Mouse (Mus musculus) heart, postnatal 14 days (tissue): ENCODE results near the gene Zfp12. TPM values are rescaled to one million over a fixed set of nuclear protein-coding genes. Genes with fewer than 3 reads are reported as not detected.
A peak's percentile ranks its signal among the peaks of the same experiment; 100 is the strongest.

Experiments used
- DNase-seq, 2 experiments: peaks; one replicate each; pipeline ENCODE4 v3.0.0; 2021 to 2022
- intact Hi-C: fragments of 180-260 bp; cut with DNase I; formaldehyde crosslinking; loops from one replicate; pipeline ENCODE4 v1.15.1; 2025
- total RNA-seq, 2 experiments: library from RNA; stranded (reverse); gene quantifications; 2 replicates each; pipeline ENCODE4 v1.2.3; 2021

Gene Zfp12
- total RNA-seq, 2 experiments from 2014 or later, result 11.3 to 11.8 TPM

GRCm38 (mm10) chr5:143264689-143265088, 29.7 kb downstream of the Zfp12 start:
- intact Hi-C loops, result no loop called here
- DNase-seq, result no peak

- DNase-seq, result no peak
- intact Hi-C loops, result no loop called here
Observed at GRCm38 (mm10) chr5:143265409-143265808, 30.4 kb downstream of the Zfp12 start.

GRCm38 (mm10) chr5:143266794-143267193, 31.8 kb downstream of the Zfp12 start:
- no peak for DNase-seq
- intact Hi-C loops, result no loop called here

GRCm38 (mm10) chr5:143268985-143269362, 34.0 kb downstream of the Zfp12 start:
- intact Hi-C loops, result loop anchor here (1.0 kb wide), 1 partner anchor 34 kb away; the partner anchor contains the start of gene Zfp12
- DNase-seq, result no peak

GRCm38 (mm10) chr5:143269363-143270150, 34.6 kb downstream of the Zfp12 start, which contains the start of gene Zfp316:
Zfp316 (minus strand) TSS chr5:143270022.
- intact Hi-C loops, result loop anchor here (1.0 kb wide), 1 partner anchor 34 kb away; the partner anchor contains the start of gene Zfp12
- DNase-seq, result peak; percentile 79 to 80

- intact Hi-C loops, result no loop called here
- no peak for DNase-seq
Observed at GRCm38 (mm10) chr5:143270151-143270519, 35.2 kb downstream of the Zfp12 start.

GRCm38 (mm10) chr5:143271642-143272041, 36.7 kb downstream of the Zfp12 start:
- no peak for DNase-seq
- intact Hi-C loops, result no loop called here

GRCm38 (mm10) chr5:143272108-143272507, 37.1 kb downstream of the Zfp12 start:
- no peak for DNase-seq
- intact Hi-C loops, result no loop called here

GRCm38 (mm10) chr5:143272540-143273330, 37.8 kb downstream of the Zfp12 start:
- intact Hi-C loops, result no loop called here
- no peak for DNase-seq

- DNase-seq, result no peak
- intact Hi-C loops, result no loop called here
Observed at GRCm38 (mm10) chr5:143275761-143276160, 40.8 kb downstream of the Zfp12 start.

GRCm38 (mm10) chr5:143279247-143279646, 44.3 kb downstream of the Zfp12 start:
- intact Hi-C loops, result no loop called here

GRCm38 (mm10) chr5:143284762-143285161, 49.8 kb downstream of the Zfp12 start:
- intact Hi-C loops, result no loop called here
- DNase-seq, result no peak

More at GRCm38 (mm10) chr5:143279247-143279646, 44.3 kb downstream of the Zfp12 start:
- DNase-seq, result no peak

- no peak for DNase-seq
- intact Hi-C loops, result no loop called here
Observed at GRCm38 (mm10) chr5:143287774-143288328, 52.9 kb downstream of the Zfp12 start.

- intact Hi-C loops, result no loop called here
- no peak for DNase-seq
Observed at GRCm38 (mm10) chr5:143288378-143288911, 53.5 kb downstream of the Zfp12 start.

GRCm38 (mm10) chr5:143289299-143289698, 54.3 kb downstream of the Zfp12 start:
- no peak for DNase-seq
- intact Hi-C loops, result no loop called here

- intact Hi-C loops, result loop anchor here (10.0 kb wide), 1 partner anchor 198 kb away; no protein-coding TSS in a partner anchor
- DNase-seq, result no peak
Observed at GRCm38 (mm10) chr5:143292879-143293278, 57.9 kb downstream of the Zfp12 start.

GRCm38 (mm10) chr5:143293404-143293803, 58.4 kb downstream of the Zfp12 start, which contains the start of gene Zfp853:
Zfp853 (minus strand) TSS chr5:143293623.
- intact Hi-C loops, result loop anchor here (10.0 kb wide), 1 partner anchor 199 kb away; no protein-coding TSS in a partner anchor
- DNase-seq, result no peak

GRCm38 (mm10) chr5:143294862-143295261, 59.9 kb downstream of the Zfp12 start:
- intact Hi-C loops, result loop anchor here (10.0 kb wide), 1 partner anchor 200 kb away; no protein-coding TSS in a partner anchor
- DNase-seq, result no peak

- intact Hi-C loops, result loop anchor here (10.0 kb wide), 1 partner anchor 201 kb away; no protein-coding TSS in a partner anchor
- DNase-seq, result no peak
Observed at GRCm38 (mm10) chr5:143295330-143295729, 60.4 kb downstream of the Zfp12 start.

GRCm38 (mm10) chr5:143297986-143298385, 63.0 kb downstream of the Zfp12 start:
- peak in 1 of 2 experiments; percentile 18 for DNase-seq

More at GRCm38 (mm10) chr5:143297986-143298385, 63.0 kb downstream of the Zfp12 start:
- intact Hi-C loops, result loop anchor here (10.0 kb wide), 1 partner anchor 203 kb away; no protein-coding TSS in a partner anchor
